Mouse (Mus musculus) heart, postnatal 25 days (tissue): ENCODE data around the gene Nek6. TPM values are rescaled to one million over a fixed set of nuclear protein-coding genes. Genes with fewer than 3 reads are reported as not detected.

Source experiments
- DNase-seq: peaks from one replicate; pipeline ENCODE4 v3.0.0; 2022; ENCODE audit warnings: low spot score
- intact Hi-C: fragments of 180-260 bp; cut with DNase I; formaldehyde crosslinking; loops from one replicate; pipeline ENCODE4 v1.15.1; 2025
- total RNA-seq, 2 experiments: library from RNA; stranded (reverse); gene quantifications; 2 replicates each; pipeline ENCODE4 v1.2.3; 2021

The Nek6 gene
- total RNA-seq, 2 experiments from 2014 or later, result 3.4 to 4.3 TPM

DNA sequence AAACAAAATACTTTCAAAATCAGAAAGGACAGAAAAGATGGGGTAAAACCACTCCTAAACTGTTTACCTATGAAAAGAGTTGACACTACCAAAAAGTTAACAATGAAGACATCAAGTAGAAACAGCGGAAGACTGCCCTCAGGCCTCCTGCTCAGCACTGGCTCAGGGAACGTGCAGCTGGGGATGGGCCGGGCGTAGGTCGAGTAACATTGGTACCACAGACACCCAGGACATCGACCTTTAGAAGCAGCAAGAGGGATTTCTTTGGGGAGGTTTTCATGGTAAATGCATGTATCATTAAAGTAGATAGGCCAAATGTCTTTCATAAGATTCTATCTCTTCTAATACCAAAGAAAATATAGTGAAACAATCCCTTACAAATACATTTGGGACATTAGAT, 101.2 kb downstream of the Nek6 start:
- intact Hi-C loops, result no loop called here
- DNase-seq, result no peak

DNA sequence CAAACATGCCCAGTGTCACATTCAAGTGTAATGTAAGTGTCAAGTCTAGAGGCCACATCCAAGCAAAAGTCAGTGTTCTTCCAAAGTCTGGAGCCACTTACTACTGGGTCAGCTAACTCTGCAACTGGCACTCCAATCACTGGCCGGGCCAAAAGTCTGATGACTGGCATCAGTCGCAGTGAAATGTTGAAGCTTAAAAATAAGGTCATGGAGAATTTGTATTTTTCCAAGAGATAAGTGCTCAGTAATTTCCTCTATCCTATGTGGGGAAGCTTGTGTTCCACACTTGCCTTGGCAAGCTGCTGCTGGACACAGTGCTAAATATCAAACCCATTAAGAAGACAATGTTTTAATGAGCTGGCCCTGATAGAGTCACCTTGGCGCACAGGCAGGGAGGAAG, 102.1 kb downstream of the Nek6 start:
- intact Hi-C loops, result no loop called here
- DNase-seq, result no peak

DNA sequence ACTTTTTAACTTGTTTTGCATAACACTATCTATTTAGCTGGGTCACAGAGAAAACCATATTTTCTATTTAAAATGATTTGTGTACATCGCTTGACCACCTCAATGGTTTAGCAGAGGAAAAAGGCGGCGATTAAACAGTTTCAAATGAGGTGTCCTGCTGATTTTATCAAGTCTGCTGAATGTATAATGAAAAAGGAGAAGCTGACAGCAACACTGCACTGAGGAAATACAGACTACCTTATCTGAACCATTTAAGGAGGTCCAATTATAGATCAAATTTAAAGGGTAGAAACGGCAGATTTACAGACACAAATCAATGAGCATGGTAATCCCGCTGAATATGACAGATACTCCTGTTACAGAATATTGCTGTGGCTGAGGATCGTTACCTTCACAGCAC, 103.0 kb downstream of the Nek6 start:
- DNase-seq, result no peak
- intact Hi-C loops, result no loop called here

DNA sequence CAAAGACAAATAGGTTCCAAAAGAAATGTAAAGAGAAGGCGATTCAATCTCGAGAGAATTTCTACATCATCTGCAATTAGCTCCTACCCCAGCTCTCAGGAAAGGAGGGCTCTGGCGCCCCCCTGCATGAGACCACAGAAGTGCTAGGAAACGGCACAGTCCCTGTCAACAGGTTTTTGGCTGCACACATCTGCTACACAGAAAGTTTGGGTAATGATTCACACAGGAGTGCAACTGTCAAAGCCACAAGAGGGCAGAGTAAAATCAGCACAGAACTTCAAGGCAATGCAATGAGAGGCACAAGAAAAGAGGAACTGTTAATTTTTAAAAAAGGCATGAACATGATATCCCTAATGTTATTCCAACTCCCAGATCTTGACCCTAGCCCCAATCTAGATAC, 104.6 kb downstream of the Nek6 start:
- DNase-seq, result no peak
- intact Hi-C loops, result no loop called here

DNA sequence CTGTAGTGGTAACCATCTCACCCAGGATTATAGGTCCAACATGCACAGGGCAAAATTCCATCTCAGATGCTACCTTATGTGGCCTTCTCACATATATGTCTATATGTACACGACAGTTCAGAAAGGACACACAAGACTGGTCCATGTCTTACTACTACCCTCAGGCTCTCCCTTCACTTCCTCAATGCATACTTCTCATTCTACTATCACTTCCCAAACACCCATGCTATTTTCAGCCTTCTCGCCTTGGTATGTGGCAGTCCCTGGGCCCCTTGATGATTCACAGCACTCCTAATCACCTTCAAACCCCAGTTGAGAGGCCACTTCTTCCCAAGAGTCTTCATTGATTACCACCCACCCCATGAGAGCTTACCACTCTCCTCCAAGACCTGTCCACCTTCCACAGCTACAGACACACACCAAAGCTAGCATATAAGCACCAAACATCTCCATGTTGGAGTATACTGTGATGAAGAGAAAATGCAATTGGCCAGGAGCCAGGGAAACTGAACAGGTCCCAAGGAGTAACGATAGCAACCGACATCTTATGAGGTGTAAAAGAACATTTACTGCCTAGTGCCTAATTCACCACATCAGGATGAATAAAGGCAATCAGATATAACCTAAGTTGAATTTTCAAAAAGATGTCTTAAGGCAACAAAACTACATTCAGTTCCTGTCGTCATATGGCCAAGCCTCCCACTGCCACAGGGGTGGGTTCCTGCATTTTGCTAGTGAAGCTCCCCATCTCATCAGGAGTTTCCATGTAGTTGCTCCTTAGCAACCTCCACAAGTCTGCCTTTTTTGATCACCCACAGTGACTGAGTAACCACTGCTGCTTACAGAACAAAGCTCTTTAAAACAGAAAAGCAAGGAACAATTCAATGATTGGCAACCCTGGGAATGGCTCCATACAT, 105.8 kb downstream of the Nek6 start:
- intact Hi-C loops, result no loop called here

DNA sequence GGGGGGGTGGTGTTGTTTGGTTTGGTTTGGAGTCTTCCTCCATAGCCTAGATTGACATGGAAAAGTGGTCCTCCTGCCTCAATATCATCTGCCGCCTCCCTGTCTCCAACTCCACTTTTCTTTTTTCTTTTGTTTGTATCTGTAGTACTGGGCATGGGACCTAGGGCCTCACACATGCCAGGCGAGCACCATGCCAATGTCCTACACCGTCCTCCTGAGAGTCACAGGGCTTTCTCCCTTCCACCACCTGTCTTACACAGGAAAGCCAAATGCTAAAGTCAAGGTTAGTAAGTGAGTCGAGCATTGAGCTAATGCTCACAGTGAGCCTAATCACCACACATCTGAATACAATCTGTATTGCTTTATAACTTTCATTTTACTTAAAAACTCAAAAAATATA, 108.3 kb downstream of the Nek6 start:
- intact Hi-C loops, result no loop called here
- DNase-seq, result no peak

More for the DNA sequence above, 105.8 kb downstream of the Nek6 start:
- DNase-seq, result no peak

DNA sequence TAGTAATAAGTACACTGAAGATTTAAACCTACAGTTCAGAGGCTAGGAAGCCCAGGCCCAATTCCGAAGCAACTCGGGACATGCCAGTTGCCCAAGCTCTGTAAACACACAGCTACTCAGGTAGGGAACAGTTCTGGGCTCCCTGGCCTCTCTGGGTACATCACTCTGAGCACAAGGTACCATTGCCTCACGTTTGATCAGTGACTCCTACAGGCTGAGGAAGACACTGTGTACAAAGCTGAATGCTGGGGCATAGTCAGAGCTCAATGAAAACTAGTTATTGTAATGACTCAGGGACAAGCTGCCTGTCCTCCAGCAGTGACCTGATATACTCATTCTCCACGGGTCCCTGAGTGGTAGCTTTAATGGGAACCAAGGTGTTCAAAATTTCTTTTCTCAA, 109.6 kb downstream of the Nek6 start:
- intact Hi-C loops, result no loop called here
- DNase-seq, result no peak

DNA sequence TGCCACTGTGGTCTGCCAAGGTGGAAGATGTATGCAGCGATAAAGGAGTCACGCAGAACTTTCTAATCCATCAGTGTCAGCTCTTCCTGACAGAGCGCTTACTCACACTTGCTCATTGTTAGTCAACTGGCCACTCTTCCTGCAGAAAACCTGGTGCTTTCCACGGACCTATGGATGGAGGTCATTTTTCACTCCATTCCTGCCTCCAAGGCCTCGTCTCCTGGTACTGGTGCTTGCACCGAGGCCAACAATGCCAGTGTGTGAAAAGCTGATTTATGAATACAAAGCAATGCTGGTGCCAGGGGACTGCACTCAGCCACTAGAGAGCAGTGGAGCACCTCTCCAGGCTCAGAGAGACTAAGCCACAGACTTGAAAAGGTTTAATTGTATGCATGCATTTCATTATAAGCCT, 110.2 kb downstream of the Nek6 start:
- no peak for DNase-seq
- intact Hi-C loops, result no loop called here

DNA sequence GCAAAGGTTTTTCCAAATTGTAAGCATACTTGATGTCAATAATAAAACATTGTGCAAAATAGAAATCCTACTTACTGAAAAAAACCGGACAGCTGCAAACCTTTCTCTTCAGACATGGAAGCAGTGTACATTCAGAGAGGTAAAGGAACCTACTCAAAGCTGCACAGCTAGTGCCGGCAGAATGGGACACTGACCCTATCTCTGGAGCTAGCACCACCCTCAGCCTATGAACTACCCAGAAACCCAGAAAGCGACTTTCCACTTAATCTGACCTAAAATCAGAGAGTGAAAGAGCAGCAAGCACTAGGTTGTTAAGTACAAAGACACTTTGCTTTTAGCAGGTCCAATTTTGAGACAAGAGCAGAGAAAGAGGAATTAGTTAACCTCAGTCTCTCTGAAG, 112.0 kb downstream of the Nek6 start:
- DNase-seq, result no peak
- intact Hi-C loops, result no loop called here

DNA sequence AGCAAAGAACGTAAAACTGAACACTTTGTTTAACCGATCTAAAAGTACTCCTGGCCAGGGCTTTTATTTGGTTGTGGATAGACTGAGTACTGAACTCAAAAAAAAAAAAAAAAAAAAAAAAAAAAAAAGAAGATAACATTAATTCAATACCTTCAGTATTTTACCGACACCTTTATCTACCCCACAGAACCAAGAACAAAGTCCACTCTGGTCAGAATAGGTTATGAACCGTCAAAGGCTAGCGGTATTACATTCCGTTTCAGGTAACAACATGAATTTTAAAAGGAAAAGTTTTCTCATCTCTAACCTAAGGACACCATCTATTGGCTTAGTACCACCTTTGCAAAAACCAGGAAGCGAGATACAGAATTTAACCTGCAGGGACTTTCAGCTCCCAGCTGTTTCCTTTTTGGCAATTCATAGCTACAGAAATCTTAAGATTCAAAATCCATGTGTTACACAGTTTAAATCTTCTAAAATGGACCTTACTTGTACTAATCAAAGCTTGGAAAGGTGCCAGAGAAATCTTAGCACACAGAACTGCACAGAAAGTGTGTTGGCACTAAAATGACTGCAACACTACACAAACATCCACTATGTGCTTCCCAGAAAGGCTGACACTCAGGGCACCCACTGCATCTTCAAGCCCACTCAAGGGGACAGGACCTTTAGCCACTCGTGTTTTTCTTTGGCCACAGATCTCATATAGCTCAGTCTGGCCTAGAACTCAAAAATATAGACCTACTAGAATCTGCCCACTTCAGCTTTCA, 112.6 kb downstream of the Nek6 start:
- no peak for DNase-seq
- intact Hi-C loops, result no loop called here

DNA sequence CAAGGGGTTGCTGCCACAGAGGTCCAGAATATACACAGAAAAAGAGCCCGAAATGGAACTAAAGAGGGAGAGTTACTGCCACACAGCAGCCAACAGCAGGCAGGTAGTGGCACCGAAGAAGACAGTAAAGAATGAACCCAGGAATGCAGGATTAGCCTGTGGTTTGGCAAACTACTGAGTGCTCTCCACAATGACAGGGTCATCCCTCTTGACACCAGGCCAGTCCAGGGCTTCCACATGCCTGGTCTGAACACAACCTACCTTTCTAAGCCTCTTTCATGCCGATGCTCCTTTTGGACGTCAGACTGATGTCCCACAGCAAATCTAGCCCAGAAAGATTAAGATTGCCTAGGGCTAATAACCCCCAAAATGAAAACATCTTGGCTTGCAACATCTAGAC, 117.4 kb downstream of the Nek6 start:
- DNase-seq, result no peak
- intact Hi-C loops, result no loop called here

DNA sequence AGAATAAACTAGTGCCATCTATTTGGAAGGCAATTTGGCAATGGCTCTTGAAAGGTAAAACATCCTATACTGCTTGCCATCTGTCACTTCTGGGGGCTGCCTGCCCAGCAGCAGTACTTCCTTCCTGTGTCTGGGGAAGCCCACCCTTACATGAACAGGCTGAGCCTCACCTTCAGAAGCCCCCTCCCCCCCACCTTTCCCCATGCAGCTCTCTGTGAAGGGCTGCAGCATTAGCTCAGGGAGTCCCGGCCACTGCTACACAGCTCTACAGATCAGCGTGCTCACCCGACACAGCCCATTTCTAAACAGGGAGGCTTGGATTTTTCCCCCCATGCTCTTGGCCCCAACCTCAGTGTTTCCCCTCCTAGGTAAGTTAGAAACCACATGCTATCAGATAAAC, 118.0 kb downstream of the Nek6 start:
- no peak for DNase-seq
- intact Hi-C loops, result no loop called here

DNA sequence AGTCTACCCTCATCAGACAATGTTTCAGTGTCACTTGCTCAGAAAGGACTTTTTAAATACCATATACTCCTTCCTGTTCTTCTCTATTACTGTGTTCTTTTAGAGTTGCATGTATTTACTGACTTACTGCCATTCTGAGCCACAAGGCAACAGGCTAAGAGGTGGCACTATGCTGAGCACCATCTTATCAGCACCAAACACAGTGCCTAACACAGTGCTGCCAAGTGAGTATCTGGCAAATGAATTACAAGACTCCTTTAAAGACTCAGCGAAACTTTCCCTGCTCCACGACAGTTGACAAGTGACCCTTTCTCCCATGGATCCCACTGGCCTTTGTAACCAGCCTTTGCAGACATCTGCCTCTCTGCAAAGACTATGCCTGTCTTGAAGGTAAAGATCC, 119.1 kb downstream of the Nek6 start:
- intact Hi-C loops, result no loop called here
- DNase-seq, result no peak

DNA sequence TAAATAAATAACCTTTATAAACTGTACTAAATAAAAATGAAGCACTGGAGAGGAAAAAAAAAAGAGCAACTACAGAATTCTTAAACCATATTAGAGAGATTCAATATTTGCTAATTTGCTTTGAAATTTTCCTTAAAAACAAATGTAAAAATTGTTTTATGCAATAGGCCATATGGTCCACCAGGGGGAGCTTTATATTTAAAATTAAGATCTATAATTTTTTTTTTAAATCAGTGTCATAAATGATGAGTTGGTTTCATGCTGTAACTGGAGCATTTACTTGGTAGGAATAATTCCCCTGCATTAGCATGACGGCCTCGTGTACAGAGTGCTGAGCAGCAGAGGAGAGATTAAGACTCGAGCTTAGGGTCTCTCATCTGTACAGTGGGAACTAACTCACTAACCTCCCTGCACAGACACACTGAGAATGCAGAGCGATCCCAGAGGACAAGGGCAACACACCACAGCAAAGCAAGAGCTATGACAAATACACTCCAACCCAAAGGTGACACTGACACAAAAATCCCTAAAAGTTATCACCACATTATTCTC, 126.3 kb downstream of the Nek6 start:
- intact Hi-C loops, result loop anchor here (1.0 kb wide), 1 partner anchor 102 kb away; no protein-coding TSS in a partner anchor
- DNase-seq, result no peak

DNA sequence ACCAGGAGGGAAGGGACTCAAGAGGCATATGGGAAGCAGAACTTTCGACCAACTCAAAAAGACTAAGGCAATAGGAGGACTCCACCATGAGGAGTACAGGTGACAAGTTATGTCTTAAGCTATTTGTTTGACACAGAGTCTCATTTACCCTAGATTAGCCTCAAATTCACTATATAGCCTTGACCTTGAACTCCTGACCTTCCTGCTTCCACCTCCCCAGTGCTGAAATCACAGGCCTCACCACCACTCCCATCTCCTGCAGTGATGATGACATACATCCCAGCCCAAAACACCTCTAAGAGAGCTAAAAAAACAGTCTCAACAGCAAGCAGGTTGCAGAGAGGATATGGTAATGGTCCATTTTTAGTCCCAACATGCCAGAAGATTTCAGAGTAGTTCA, 130.3 kb downstream of the Nek6 start:
- intact Hi-C loops, result loop anchor here (10.0 kb wide), 2 partner anchors 357 to 363 kb away; partner anchors contain the start of genes Arpc5l, Dennd1a and Rpl35
- no peak for DNase-seq

DNA sequence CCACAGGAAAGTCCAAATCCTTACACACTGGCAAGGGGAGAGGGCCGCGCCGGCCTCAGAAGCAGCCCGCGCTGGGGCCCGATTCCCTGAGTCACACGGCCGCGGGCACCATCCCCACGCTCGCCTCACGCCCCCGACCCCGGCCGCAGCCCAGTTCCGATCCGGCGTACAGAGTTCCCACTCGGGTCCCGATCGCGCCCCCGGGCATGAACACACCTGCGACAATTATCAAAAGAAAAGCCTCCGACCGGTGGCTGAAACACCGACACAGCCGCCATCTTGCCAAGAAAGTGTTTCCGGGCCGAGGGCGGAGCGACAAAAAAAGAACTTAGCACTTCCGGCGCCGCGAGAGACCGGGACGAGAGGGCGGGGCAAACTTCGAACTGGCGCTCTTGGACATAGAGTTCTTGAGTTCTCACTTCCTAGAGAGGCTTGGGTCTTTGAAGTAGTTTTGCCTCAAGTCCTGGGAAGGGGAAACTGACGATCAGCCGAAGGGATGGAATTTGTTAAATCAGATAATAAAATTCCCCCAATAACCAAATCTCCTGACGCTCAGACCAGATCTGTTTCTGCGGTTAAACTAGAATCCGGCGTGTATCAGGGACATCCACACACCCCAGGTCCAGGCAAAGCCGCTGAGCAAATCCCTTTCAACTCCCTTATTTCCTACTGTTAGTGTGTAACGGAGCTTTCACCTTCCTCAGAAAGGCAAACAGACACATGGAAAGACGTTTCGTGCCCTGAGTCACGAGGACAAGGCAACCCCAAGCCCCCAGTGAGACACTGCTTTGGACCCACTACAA, 132.4 kb downstream of the Nek6 start, which contains the start of gene Psmb7:
Gene Psmb7, minus strand, starts transcription at position 463 of the 803 bp plus-strand sequence.
- peak; percentile 73 for DNase-seq
- intact Hi-C loops, result loop anchor here (2.0 to 10.0 kb wide), 3 partner anchors 15 to 361 kb away; partner anchors contain the start of genes Arpc5l, Dennd1a and Rpl35
